Mouse (Mus musculus) mature B cell (primary cell): ENCODE data around the gene 3110001I22Rik.
"Not testable (repeated sequence)": the region's sequence is repeated elsewhere in the genome, so short reads cannot be mapped to it uniquely, and the experiment has no call there.

Experiments used
- in situ Hi-C: fragments of 300-500 bp; cut with MboI; formaldehyde crosslinking; loops from 2 replicates; pipeline ENCODE4 v1.14.3; 2019

Gene 3110001I22Rik

DNA sequence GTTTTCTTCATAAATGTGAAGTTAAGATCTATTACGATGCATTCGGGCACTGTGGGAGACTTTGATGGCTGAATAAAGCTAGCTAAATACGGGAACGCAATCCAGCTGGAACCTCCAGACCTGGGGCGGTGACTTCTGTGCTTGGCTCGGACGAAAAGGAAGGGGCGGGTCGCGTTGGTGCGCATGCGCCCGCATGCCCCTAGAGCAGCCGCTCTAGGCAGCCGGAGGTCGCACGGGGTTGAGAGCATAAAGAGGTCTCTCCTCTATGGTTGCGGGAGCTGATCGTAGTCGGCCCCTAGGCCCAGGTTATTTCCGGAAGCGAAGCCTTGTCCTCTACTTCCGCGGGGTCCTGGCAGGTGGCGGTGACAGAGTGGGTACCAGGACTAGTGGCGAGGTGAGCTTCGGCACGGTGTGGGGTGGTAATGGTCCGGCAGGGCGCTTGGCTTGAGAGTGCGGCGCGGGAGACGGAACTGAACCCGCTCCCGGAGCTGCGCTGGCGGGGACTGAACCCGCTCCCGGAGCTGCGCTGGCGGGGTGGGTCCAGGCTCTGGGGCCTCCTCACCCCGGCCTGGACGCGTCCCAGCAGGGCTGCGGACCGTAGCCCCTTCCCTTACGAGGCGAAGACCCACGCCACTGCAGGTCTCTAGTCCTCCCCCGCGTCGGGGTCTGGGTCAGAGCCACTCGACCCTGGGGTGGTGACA, at the start of gene 3110001I22Rik, which contains the start of gene Bfar:
TSS of gene 3110001I22Rik (plus strand) at position 245 of the 701 bp plus-strand sequence.
TSS of gene Bfar (plus strand) at position 174 of the 701 bp plus-strand sequence.
- in situ Hi-C loops, result no loop called here

DNA sequence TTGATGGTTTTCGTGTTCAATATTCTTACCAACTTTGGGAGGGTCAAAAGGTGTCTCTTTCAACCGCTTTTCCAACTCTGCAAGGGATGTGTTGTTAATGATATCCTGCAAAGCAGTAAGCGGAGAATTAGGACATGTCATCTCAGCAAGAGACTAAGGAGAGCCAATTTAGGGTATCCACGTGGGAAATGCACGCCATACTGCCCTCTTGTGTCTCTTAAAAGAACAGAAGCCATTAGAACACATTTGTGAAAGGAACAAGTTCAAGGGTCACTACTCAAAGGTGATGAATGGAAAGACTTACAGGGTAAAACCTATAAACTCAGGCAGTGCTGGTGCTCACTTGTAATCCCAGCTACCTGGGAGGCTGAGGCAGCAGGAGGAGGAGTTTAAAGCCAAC, 43.4 kb upstream of the 3110001I22Rik start:
- in situ Hi-C loops, result no loop called here

DNA sequence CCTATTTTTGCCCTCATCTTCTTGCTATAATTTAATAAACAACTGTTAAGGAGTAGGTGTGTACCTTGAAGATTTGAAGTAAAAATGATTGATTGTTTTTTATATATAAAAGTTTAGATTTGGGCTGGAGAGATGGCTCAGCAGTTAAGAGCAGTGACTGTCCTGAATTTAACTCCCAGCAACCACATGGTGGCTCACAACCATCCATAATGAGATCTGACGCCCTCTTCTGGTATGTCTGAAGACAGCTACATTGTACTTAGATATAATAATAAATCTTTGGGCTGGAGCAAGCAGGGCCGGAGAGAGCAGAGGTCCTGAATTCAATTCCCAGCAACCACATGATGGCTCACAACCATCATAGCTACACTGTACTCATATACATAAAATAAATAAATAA, 33.5 kb upstream of the 3110001I22Rik start:
- in situ Hi-C loops, result not testable (repeated sequence)

DNA sequence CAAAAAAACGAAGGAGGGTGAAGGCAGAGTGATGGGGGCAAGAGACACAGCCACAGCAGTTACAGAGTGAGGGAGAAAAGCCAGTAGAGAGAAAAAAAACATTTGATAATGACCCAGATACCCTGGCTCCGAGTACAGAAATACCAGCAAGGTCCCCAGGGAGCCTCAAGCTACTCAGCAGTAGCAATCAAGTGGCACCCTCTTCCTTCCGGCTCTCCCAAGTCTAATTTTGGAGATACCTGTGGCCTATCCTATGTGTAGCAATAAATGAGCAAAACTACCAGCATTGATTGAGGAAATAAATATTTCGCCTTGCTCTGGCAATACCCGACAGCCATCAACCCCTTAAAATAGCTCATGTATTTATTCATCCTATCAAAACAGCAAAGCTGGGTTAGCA, 32.2 kb upstream of the 3110001I22Rik start:
- in situ Hi-C loops, result no loop called here

DNA sequence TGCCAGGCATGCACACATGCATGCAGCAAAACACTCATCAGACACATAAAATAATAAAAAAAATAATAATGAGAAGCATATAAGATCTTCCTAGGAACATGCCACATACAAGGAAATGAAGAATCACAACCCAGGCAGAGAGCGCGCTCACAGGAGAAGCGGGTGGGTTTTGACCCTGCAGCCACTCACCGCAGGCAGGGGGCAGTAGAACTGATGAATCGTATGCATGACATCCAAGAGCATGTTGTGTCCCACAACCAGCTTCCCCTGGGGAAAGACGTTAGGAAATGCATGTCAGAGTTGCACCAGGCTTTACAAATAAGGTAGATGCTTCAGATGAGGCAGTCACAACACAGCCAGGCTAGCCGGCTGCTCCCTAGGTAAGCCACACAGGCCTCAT, 31.7 kb upstream of the 3110001I22Rik start:
- in situ Hi-C loops, result no loop called here

DNA sequence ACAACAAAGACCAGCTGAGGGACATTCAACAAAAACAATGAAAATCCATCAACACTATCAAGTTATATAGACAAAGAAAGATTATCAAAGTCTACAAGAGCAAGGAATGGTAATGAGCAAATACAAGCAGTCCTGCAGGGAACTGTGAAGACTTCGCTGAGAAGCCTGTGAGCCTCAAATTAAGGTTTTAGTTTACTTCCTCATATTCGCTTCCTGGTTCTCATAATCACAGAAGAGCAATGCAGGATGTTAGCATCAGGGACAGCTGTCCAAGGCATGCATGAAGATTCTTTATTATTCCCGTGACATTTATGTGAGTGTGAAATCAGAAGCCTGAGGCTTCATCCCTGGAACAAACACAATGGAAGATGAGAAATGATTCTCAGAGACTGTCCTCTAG, 27.3 kb upstream of the 3110001I22Rik start:
- in situ Hi-C loops, result no loop called here

DNA sequence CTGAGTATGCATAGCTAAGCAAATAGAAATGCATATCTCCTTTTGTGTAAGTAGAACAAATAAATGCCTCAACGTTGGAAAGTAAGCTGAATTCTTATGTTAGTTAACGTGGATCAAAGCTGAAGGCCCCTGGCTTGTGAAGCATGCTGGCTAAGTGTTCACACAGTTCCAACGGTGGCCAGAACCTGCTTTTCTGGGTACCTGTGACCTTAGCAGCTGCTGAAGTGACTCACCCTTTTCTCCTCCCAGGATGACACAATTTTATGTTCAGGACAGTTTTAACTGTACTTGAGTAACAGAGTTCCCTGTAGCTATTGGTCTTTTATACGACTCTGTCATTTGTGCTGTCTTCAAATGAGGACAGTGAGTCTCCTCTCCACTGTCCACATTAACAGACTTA, 25.8 kb upstream of the 3110001I22Rik start:
- in situ Hi-C loops, result no loop called here

DNA sequence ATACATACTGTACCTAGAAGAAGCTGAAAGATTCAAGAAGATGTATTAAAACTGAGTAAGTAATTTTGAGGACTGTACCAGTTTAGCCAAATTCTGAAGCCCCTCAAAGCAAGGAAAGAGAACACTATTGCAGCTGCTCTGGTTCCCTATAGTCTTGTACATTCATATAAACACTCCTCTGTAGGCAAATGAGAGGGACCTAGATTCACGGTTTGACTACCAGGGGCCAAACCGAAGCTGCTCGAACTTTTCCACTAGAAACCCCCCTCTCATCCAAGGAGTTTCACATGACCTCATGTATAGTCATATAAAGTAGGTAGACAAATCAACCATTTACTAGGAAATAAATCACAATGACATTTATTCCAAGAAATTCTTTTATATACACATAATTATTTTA, 12.8 kb upstream of the 3110001I22Rik start:
- in situ Hi-C loops, result no loop called here

DNA sequence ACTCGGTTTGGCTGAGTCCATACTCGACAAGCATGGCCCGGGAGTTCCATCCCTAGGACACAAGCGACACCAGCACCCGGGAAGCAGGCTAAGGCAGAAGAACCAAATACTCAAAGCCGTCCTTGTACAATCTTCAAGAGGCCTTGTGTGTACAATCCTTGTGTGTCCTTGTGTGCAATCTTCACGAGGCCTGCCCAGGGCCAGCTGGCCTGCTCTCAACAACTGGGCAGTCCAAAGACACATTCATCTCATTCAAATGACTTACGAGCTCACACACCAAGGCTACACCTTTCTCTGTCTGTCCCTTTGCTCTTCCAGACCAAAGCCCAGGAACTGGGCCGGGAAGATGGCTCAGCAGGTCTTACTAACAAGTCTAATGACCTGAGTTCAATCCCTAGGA, 11.0 kb upstream of the 3110001I22Rik start:
- in situ Hi-C loops, result no loop called here

DNA sequence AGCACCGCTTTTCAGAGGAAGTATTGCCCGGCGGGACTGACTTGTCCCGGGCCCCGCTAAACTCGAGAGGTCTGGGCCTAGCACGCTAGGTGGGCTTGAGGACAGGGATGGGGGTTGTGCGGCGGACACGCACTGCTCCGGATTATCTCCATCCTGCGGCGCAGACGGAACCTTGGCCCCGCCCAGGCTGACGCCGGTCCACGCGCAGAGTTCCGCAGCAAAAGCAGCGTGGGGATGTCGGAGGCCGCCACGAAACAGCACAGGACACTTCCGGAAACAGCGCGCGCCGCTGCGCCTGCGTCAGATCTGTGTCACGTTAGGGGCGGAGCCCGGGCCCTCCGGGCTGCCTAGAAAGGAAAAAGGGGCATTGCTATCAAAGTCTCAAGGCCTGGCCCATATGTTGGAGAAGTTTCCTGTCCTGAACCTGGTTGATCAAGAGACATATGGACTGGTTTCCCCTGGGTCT, 3.8 kb upstream of the 3110001I22Rik start, which contains the start of gene Parn:
TSS of gene Parn (minus strand) at position 293 of the 466 bp plus-strand sequence.
- in situ Hi-C loops, result no loop called here

DNA sequence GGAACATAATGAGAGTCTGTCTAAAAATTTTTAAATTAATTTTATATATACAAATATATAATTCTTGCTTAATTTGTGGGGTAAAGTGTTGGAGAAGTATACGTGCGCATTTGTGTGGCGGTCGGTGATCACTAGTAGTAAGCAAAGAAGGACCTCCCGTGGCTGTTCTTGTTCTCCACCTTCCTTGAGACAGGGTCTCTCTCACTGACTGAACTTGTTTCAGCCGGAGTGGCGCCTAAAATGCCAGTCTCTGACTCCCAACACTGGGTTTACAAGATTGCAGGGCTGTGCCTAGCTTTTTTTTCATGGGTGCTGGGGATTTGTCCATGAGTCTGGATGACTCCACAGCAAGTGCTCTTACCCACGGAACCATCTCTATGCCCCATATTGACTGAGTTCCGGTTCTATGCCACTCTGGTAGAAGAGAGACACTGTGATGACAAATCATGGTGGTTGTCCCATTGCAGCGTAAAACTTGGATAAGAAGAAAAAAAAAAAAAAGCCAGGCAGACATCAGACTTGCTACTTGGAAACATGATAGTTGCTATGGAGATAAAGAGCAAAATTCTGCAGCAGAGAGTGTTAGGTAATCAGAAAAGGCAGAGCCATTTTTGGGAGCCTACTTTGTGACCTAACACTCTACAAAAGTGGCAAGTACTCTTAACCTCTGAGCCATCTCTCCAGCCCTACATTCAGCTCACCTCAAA, 3.2 kb upstream of the 3110001I22Rik start:
- in situ Hi-C loops, result no loop called here

DNA sequence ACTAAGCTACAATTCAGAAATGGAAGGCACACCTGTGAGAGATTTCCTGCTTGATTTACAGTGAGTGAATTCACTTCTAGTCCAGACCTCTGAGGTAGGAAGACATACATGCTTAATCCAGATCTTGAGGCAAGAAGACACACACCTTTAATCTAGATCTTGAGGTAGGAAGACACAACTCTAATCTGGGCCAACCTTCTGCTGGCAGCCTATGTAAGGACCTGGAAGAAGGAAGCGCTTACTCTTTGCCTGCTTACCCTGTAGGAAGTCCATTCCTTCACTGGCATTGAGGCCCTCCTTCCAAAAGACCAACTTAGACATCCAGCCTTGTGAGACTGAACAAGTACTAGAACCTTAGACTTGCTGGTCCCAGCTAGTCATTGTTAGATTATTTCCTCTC, 2.4 kb upstream of the 3110001I22Rik start:
- in situ Hi-C loops, result no loop called here

DNA sequence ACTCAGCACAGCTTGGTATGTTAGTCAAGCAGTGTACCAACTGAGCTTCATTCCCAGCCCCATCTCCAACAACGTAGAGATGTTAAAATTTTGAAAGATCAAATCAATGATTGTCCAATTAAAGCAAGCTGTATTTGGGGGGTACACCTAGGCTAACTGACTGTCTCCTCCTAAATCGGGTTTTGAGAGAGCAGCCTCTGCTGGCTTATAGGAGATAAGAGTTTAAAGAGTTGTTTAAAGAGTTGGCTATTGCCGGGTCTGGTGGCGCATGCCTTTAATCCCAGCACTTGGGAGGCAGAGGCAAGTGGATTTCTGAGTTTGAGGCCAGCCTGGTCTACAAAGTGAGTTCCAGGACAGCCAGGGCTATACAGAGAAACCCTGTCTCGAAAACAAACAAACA, 833 bp upstream of the 3110001I22Rik start:
- in situ Hi-C loops, result not testable (repeated sequence)

DNA sequence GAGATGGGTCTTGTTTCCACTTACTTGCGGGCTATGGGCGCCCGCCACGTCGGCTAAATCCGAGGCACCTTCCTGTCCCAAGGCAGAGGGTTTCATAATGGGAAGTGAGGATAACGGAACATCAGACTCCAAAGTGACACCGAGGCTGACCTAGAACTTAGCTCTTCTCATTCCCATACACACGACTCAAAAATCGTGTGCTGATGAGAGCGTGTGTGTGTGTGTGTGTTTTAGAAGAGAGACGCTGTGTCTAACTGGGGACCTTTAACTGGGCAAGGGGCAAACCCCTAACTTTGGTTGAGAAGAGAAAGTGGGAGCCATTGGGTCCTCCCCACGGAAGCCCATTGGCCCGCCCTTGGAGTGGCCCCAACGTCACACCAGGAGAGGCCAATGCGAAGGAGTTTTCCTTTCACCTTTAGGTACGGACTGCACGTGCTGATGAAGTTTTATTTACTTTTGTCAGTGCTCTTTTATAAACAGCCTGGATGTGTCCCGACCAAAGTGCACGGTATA, 713 bp downstream of the 3110001I22Rik start:
- in situ Hi-C loops, result no loop called here

DNA sequence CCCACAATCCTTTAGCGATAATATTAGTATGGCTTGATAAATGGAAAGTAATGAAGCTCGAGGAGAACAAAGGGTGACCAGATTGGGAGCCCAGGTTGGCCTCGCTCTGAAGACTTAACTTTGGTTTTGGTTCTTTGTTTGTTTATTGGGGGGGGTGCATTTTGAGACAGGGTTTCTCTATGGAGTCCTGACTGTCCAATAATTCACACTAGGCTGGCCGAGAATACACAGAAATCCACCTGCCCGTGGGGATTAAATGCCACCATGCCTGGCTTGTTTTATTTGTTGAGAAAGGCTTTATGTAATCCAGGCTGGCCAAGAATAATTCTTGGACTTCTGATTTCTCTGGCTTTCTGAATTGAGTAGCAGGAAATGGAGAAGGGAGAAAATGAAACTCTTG, 1.4 kb downstream of the 3110001I22Rik start:
- in situ Hi-C loops, result no loop called here

DNA sequence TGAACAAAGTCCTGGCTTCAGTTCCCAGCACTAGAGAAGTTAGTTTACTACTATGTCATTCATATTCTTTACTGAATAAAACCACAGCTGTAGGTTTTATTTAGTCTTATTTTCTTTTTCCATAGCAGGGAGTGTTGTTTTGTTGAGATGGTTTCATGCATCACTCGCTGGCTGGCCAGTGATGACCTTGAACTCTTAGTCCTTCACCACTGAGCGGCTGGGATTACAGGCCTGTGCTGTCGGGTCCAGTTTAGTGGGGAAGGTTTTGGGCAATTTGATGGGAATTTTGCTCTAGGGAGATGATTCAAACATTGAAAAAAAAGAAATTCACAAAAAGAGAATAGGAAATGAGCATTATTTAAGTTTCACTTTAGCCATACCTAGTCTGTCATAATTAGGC, 2.8 kb downstream of the 3110001I22Rik start:
- in situ Hi-C loops, result no loop called here

DNA sequence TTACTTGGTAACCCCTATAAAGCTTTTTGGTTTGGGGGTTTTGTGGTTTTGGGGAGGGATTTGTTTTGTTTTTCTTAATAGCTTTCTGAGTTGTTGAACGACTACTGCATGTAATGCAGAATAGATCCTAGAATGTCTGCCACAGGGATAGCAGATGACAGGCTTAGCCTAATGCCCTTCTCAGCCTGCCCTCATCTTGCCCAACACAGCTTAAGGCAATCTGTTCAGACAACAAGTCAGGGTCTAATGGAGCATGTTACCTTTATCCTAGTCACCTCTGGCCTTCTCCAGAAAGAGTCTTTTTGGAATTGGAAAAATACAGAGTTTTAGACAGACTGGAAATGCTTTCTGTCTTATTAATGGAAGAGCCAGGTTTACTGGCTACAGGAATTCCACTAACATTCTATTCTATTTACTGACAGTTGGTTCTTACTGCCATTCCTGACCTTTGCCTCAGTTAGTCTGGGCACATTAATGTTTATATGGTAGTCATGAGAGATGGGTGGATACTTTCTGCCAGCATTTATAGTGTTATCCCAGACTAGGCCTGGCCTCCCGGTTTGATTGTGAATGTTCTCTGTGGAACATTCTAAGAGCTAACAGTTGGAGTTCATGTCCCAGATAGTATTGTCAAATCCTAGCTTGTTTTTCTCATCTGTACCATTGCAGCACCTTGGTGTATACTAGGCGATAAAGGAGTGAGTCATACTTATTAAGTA, 7.0 kb downstream of the 3110001I22Rik start:
- in situ Hi-C loops, result no loop called here

DNA sequence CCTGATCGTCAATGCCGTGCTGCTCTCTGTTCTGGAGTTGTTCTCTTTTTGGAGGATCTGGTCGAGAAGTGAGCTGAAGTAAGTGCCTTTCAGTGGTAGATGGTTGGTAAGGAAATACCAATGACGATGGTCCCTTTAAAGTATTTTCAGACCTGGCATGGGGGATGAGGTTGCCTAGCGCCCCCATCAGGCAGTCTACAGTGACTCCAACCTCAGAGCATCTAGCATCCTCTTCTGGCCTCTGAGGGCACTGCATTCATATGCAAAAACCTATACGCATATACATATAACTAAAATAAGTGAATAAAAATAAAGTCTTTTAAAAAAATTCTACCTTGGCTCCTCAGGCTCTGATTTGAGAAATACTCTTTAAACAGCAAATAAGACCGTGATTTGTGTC, 27.3 kb downstream of the 3110001I22Rik start:
- in situ Hi-C loops, result no loop called here

DNA sequence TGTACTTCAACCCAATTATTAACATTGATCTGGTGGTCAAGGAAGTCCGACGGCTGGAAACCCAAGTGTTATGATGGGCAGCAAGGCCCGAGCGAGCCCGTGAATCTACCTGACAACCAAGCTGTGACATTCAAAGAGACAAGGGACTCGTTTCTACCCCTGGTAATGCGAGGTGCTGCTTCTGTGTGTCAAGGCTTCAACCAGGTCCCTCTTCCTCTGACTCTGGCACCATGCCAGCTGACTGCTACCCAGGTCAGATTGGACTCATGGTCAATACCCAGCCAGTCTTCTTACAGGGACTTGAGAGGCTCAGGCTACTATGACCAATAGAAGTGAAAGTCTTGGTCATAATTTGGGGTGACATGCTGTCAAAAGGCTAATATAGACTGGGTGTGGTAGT, 30.5 kb downstream of the 3110001I22Rik start:
- in situ Hi-C loops, result no loop called here

DNA sequence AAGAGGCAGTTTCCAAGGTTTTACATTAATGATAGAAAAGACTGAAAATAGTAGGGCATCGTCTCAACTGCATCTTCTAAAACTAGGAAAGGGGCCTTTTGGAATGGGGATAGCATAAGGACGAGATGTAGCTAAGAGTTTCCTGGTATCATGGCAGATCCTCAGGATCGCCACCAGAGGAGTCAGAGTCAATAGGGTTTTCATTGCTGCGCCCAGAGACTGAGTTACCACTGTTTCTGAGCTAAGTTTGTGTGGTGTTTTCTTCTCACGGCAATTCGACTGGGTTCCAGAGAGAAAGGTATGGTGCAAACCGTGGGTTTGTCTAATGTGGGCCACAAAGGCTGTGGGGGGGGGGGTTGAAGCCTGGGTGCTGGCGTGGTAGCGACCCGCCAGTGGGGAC, 32.9 kb downstream of the 3110001I22Rik start:
- in situ Hi-C loops, result no loop called here

DNA sequence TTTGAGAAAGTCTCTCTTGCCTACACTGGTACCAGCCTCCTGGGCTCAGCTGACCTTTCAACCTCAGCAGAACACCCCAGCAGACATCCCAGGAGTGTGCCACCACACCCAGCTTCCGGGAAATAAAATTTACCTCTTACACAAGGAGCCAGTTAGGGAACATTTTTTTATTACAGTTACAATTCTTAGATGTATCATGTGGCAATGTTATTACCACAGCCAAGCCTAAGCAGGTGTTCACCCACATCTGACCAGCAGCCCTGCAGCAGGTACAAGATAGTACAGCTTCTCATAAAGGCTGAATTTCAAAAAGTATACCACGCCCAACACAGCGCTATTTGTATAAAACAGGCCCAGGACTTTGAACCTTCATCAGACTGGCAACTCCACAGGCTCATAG, 43.2 kb downstream of the 3110001I22Rik start:
- in situ Hi-C loops, result no loop called here

DNA sequence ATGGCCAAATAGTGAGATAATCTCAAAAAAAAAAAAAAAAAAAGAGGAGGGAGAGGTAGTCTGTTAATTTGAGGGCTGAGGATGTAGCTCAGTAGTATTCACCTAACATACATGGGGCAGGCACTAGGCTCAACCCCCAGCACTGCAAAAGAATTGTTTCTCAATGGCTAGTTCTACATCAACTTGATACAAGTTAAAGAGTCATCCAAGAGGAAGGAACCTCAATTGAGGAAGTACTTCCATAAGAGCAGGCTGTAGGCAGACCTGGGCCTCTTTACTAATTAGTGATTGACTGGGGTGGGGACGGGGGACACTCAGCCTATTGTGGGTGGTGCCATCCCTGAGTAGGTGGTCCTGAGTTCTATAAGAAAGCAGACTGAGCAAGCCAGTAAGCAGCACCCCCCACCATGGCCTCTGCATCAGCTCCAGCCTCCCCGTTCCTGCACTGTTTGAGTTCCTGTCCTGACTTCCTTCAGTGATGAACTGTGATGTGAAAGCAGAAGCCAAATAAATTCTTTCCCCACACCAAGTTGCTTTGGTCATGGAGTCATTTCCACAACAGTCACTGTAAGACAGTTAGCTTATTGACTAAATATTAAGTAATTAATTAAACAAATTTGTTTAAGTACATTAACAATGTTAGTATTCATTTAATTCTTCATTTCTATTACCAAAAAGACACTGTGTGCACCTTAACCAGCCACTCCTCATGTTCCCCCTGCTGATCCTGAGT, 45.3 kb downstream of the 3110001I22Rik start:
- in situ Hi-C loops, result no loop called here
